Mouse (Mus musculus): ENCODE measurements around the gene Pip5k1c. TPM values are rescaled to one million over a fixed set of nuclear protein-coding genes. Genes with fewer than 3 reads are reported as not detected.

Pip5k1c gene
- polyA plus RNA-seq, 1 experiment: 23.3 TPM

GRCm38 (mm10) chr10:81336558-81336957, 43.8 kb downstream of the Pip5k1c start:
- H3K79me2 ChIP-seq (ENCODE audit: control insufficient read depth, insufficient read depth): no peaks in the 10 kb centered on the region
- no peak overlapping the region for H3ac ChIP-seq (ENCODE audit: control insufficient read depth, insufficient read length)
- H3K4me2 ChIP-seq (ENCODE audit: low read depth): no peak overlapping the region
- H3K36me3 ChIP-seq (ENCODE audit: control insufficient read depth, insufficient read depth): no peaks in the 10 kb centered on the region
- peak in 1 of 3 experiments; percentile 55 for TF ChIP-seq MYOD1 (IDR thresholded peaks at IDR 0.05; ENCODE audit: control insufficient read depth in 1 of 3, insufficient read length in 2 of 3, low read depth in 2 of 3)
- no peak for TF ChIP-seq E2F4 (IDR thresholded peaks at IDR 0.05; ENCODE audit: insufficient read depth)
- no peak for TF ChIP-seq POLR2A (IDR thresholded peaks at IDR 0.05; ENCODE audit: insufficient read length, low read depth)
- peak; percentile 6 to 89 (median 38) for TF ChIP-seq MYOG (IDR thresholded peaks at IDR 0.05; ENCODE audit: control insufficient read depth in 1 of 3, insufficient read depth in 1 of 3, insufficient read length in 2 of 3, low read depth in 2 of 3)
- no peaks in the 10 kb centered on the region for H3K27me3 ChIP-seq (ENCODE audit: control insufficient read depth, insufficient read depth, insufficient read length)
- no peak overlapping the region for H3K4me3 ChIP-seq

- no peak overlapping the region for H3K4me2 ChIP-seq (ENCODE audit: low read depth)
- no peaks in the 10 kb centered on the region for H3K79me2 ChIP-seq (ENCODE audit: control insufficient read depth, insufficient read depth)
- H3ac ChIP-seq (ENCODE audit: control insufficient read depth, insufficient read length): no peak overlapping the region
- H3K36me3 ChIP-seq (ENCODE audit: control insufficient read depth, insufficient read depth): no peaks in the 10 kb centered on the region
- TF ChIP-seq TCF12 (IDR thresholded peaks at IDR 0.05; ENCODE audit: insufficient read depth, poor library complexity, severe bottlenecking) (no peak), TCF3 (IDR thresholded peaks at IDR 0.05; ENCODE audit: insufficient read length, low read depth) (no peak), POLR2AphosphoS2 (IDR thresholded peaks at IDR 0.05; ENCODE audit: insufficient read length, low read depth) (no peak), POLR2A (IDR thresholded peaks at IDR 0.05; ENCODE audit: insufficient read length, low read depth) (no peak), MYOD1 (IDR thresholded peaks at IDR 0.05; ENCODE audit: control insufficient read depth in 1 of 3, insufficient read length in 2 of 3, low read depth in 2 of 3) (no peak), MAX (IDR thresholded peaks at IDR 0.05; ENCODE audit: low read depth) (no peak), USF1 (IDR thresholded peaks at IDR 0.05; ENCODE audit: low read depth) (no peak), SRF (IDR thresholded peaks at IDR 0.05; ENCODE audit: control insufficient read depth, insufficient read length, low read depth) (no peak)
- H3K27me3 ChIP-seq (ENCODE audit: control insufficient read depth, insufficient read depth, insufficient read length): peaks cover 12% of the 10 kb centered on the region
- H3K4me3 ChIP-seq: no peak overlapping the region
These were observed 48.0 kb downstream of the Pip5k1c start for GRCm38 (mm10) chr10:81340551-81341332.

GRCm38 (mm10) chr10:81341333-81341949, 48.7 kb downstream of the Pip5k1c start:
- no peak for TF ChIP-seq POLR2AphosphoS2 (IDR thresholded peaks at IDR 0.05; ENCODE audit: insufficient read length, low read depth)
- TF ChIP-seq MYOG (IDR thresholded peaks at IDR 0.05; ENCODE audit: control insufficient read depth in 1 of 3, insufficient read depth in 1 of 3, insufficient read length in 2 of 3, low read depth in 2 of 3): peak in 1 of 3 experiments; percentile 63
- TF ChIP-seq POLR2A (IDR thresholded peaks at IDR 0.05; ENCODE audit: insufficient read length, low read depth): no peak
- TF ChIP-seq REST (IDR thresholded peaks at IDR 0.05; ENCODE audit: insufficient read depth, insufficient read length): no peak
- TF ChIP-seq CEBPB (IDR thresholded peaks at IDR 0.05; ENCODE audit: insufficient read depth, poor library complexity, severe bottlenecking): no peak
- TF ChIP-seq SRF (IDR thresholded peaks at IDR 0.05; ENCODE audit: control insufficient read depth, insufficient read length, low read depth): no peak
- TF ChIP-seq MAX (IDR thresholded peaks at IDR 0.05; ENCODE audit: low read depth): no peak
- TF ChIP-seq MYOD1 (IDR thresholded peaks at IDR 0.05; ENCODE audit: control insufficient read depth in 1 of 3, insufficient read length in 2 of 3, low read depth in 2 of 3): peak in 1 of 3 experiments; percentile 13
- no peak for TF ChIP-seq TCF3 (IDR thresholded peaks at IDR 0.05; ENCODE audit: insufficient read length, low read depth)
- TF ChIP-seq TCF12 (IDR thresholded peaks at IDR 0.05; ENCODE audit: insufficient read depth, poor library complexity, severe bottlenecking): no peak
- no peak for TF ChIP-seq USF1 (IDR thresholded peaks at IDR 0.05; ENCODE audit: low read depth)
- no peak for TF ChIP-seq E2F4 (IDR thresholded peaks at IDR 0.05; ENCODE audit: insufficient read depth)
- peaks cover 12% of the 10 kb centered on the region for H3K27me3 ChIP-seq (ENCODE audit: control insufficient read depth, insufficient read depth, insufficient read length)
- no peak overlapping the region for H3K4me2 ChIP-seq (ENCODE audit: low read depth)
- H3K79me2 ChIP-seq (ENCODE audit: control insufficient read depth, insufficient read depth): no peaks in the 10 kb centered on the region
- no peak overlapping the region for H3ac ChIP-seq (ENCODE audit: control insufficient read depth, insufficient read length)
- no peaks in the 10 kb centered on the region for H3K36me3 ChIP-seq (ENCODE audit: control insufficient read depth, insufficient read depth)
- H3K4me3 ChIP-seq: no peak overlapping the region

GRCm38 (mm10) chr10:81342686-81343505, 50.1 kb downstream of the Pip5k1c start, which contains the start of gene Gipc3:
Gene Gipc3, minus strand, starts transcription at chr10:81343266.
- Histone ChIP-seq H3K4me3 (no peak within 1 kb of the TSS), H3K4me2 (ENCODE audit: low read depth) (peak within 1 kb of the TSS; percentile 36), H3K79me2 (ENCODE audit: control insufficient read depth, insufficient read depth) (no peaks in the 10 kb centered on the region), H3K27me3 (ENCODE audit: control insufficient read depth, insufficient read depth, insufficient read length) (peaks cover 12% of the 10 kb centered on the region), H3K36me3 (ENCODE audit: control insufficient read depth, insufficient read depth) (peaks cover 7% of the 10 kb centered on the region), H3ac (ENCODE audit: control insufficient read depth, insufficient read length) (no peak within 1 kb of the TSS)
- TF ChIP-seq E2F4 (IDR thresholded peaks at IDR 0.05; ENCODE audit: insufficient read depth): no peak
- TF ChIP-seq MYOD1 (IDR thresholded peaks at IDR 0.05; ENCODE audit: control insufficient read depth in 1 of 3, insufficient read length in 2 of 3, low read depth in 2 of 3): peak in 1 of 3 experiments; percentile 1

Measured in myocyte (in vitro differentiated cells).